Mouse (Mus musculus) spleen, adult 18-20 months (tissue): ENCODE results near the gene Spata25.
"Not testable (repeated sequence)": the region's sequence is repeated elsewhere in the genome, so short reads cannot be mapped to it uniquely, and the experiment has no call there.

Experiments
- DNase-seq, 2 experiments: peaks; one replicate each; pipeline ENCODE4 v3.0.0; 2022; ENCODE audit warnings: mixed read lengths in 2 of 2

Gene Spata25

DNA sequence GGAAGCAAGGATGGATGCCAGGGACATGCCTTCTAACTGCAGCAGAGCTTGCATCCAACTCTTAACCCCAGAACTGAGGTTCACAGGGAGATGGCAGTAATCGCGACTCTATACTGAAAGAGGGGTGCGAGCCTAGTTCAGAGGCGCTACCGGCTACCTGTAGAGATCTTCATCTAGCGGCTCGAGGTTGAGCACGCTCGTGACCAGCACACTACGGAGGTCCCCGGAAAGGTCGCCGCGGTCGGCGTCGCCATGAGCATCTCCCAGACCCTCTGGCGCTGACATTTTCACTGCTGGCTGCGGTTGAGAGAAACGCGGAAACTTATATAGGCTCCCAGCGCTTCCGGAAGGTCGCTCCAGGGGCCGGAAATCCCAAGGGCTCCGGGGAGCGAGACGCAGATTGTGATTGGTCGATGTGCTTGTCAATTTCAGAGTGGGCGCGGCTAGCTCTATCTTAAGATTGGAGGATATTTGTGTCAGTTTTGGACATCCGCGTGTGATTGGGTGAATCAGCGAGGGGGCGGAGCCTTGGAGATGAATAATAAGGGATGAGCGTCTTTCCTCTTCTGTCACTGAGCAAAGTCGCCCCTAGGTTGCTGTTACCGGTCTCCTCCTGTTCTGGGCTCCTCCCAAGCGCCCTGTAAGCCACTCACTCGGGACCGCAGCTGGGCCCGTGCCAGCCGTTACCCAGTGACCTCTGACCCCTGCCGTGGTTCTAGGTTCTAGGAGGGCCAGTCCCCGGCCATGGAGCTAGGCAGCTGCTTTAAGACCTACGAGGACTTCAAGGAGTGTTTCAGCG lies 23.6 kb downstream of the Spata25 start, which contains the start of the genes Acot8 and Zswim3:
TSS of gene Acot8 (minus strand) at position 350 of the 799 bp plus-strand sequence.
TSS of gene Zswim3 (plus strand) at position 566 of the 799 bp plus-strand sequence.
- DNase-seq, result peak; percentile 95 to 98

DNA sequence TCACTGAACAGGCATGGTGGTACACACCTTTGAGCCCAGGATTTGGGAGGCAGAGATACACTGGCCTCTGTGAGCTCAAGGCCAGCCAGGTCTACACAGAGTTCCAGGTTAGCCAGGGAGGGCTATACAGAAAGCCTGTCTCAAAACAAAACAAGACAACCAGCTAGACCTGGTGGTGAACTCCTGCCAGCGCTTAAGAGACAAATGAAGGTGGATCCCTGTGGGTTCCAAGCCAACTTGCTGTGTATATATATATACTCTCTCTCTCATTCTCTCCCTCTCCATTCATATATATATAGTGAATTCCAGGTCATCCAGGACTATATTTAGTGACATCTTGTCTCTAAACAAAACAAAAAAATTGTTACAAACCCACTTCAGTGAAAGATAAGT lies 24.4 kb downstream of the Spata25 start:
- no peak for DNase-seq

DNA sequence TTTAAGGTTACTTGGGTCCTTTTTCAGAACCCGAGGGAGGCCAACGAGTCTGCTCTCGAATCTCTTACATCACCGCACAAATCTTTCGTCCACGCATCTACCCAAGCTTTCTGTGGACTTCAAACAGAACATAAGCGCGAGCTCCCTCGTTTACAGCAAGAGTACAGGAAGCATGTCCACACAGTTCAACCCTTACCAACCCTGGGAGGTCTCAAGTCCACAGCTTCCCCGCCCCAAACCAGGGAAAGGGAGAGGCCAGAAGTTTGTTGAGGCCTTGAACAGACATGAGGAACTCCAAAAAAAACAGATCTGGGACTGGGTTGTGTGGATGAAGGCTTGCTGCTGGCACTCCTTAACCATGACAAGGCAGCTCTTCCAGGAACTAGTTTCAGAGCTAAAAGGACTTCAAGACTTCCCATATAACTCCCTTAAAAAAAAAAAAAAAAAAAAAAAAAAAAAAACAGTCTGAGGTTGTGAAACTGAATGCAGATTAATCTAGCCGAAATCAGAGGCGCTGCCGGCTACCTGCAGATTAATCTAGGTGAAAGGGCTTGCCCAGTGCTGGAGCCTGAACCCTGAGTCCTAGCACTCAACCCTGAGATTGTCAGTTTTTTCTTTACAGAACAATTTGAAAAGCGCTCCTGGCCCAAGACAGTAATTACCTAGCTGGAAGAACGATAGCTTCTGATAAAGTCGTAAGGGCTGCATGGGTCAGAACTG lies 25.0 kb downstream of the Spata25 start:
- no peak for DNase-seq

DNA sequence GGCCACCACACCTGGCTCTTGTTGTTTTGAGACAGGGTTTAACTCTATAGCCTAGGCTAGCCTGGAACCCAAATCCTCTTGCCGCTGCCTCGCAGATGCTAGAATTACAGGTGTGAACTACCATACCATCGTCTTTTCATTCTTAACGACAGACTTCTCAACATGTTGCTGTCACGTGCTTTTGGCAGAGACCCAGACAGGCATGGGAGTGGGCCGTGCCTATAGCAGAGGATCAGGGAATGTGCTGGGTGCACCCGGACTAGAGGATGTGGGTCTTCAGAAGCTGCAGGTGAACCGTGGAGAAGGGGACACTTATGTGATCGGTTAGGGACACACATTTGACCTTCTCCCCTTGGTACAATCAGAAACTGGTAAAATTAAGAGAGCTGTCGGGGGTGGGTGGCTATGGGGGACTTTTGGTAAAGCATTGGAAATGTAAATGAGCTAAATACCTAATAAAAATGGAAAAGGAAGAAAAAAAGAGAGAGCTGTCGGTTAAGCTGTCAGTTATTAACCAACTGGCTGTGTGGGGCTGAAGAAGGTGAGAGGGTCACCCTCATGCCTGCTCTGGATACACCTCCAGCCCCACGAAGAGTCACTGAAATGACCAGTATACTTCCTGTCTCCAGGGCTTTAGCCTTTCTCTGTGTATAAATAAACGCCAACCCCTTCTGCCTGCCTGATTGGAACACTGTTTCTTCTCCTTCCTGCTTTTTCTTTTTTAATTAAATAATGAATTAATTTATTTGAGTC lies 27.9 kb downstream of the Spata25 start:
- no peak for DNase-seq

DNA sequence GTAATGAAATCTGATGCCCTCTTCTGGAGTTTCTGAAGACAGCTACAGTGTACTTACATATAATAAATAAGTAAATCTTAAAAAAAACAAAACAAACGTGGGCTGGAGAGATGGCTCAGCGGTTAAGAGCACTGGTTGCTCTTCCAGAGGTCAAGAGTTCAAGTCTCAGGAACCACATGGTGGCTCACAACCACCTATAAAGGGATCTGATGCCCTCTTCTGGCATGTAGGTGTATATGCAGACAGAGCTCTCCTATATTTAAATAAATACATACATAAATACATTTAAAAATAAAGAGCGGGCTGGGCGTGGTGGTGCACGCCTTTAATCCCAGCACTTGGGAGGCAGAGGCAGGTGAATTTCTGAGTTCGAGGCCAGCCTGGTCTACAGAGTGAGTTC lies 29.8 kb downstream of the Spata25 start:
- not testable (repeated sequence) for DNase-seq

DNA sequence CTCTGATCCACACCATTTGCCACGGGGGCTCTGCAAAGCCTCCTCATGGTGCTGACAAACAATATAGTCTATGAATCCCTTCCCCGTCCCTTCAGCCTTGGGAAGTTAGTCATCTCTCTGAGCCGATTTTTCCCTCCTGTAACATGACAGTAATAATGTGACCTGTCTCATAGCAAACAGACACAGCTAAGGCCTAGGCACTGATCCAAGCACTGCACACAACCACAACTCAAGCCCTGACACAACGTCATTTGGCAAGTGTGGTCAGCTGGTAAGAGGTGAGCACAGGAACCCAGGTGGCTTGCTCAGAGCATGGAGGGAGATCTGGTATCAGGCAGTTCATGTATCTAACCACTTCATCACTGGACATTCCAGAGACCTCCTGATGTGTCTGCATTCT lies 32.5 kb downstream of the Spata25 start:
- DNase-seq, result no peak

DNA sequence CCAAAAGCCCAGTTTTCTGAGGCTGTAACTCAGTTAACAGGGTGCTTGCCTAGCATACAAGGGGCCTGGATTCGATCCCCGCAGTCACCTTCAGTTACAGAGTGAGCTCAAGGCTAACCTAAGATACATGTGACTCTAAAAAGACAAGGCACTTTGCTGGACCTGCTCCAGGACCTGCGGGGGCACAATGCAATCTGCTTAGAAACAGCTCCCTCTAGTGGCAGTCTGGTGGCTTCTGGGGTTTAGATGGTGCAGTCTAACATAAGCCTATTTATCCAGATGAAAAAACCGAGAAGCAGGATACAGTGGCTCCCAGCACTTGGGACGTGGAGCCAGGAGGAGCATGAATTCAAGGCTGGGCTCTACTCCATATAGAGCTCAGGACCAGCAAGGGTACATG lies 34.0 kb downstream of the Spata25 start:
- DNase-seq, result peak; percentile 39 to 62

DNA sequence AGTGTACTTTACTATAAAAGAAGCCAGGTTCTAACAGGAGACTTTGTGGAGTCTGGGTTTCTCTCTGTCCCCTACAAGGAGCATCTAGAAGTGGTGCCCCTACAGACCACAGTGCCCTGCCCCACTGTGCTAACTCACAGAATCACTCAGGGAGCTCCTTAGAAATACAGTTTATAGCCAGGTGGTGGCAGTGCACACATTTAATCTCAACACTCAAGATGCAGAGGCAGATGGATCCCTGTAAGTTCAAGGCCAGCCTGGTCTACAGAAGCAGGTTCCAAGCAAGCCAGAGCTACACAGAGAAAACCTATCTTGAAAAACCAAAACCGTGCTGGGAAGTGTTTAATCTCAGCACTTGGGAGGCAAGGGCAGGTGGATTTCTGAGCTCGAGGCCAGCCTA lies 34.6 kb downstream of the Spata25 start:
- DNase-seq, result no peak

DNA sequence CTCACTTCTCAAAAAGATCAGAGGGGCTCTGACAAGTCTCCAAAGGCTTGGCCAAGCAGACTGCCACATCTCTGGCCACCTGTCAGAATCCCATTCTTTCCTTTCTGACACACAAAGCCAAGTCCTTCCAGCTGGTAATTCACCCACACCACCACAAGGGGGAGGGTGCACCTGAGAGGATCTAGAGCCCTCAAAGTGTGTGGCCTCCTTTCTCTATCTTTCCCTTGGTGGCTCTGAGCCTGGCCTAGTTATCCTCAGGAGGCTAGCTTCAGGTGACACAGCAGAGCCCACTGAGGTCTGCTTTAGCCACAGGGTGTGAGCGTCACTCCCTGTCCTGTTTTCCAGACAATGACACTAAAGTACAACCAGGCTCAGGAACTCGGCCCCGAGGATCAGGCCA lies 35.1 kb downstream of the Spata25 start:
- DNase-seq, result peak; percentile 28 to 63

DNA sequence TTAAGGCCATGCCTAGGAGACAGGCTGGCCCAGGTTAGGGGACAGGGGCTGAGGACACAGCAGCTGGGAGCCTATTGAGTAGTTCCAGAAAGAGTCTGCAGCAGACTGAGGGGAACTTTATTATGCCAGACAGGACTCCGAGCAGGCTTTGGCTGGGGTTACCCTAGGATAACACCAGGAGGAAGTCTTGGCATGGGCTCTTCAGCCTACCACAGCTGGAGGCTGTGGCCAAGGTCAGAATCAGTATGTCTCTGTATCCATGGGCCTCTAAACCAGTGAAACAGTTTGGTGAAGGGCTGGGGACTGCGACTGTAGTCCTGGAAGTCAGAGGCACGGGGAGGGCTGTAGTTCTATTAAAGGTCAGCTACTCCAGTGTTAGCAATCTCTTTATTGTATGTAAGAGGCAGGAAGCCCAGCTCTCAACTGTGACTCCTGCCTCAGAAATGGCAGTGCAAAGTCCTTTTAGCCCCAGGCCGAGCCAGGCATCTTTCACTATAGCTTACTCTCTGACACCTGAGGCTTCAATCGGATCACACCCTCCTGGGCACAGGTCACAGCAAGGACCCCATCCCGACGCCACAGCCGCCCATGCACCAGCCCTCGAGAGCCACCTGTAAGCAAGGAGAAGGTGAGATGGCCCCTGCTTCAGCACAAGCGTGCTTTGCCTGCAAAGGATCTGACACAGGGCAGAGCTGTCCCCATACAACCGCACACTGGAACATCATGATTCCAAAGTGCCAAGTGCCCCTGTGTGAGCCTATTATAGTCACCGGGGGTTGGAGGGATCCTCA lies 35.7 kb downstream of the Spata25 start:
- DNase-seq, result no peak

DNA sequence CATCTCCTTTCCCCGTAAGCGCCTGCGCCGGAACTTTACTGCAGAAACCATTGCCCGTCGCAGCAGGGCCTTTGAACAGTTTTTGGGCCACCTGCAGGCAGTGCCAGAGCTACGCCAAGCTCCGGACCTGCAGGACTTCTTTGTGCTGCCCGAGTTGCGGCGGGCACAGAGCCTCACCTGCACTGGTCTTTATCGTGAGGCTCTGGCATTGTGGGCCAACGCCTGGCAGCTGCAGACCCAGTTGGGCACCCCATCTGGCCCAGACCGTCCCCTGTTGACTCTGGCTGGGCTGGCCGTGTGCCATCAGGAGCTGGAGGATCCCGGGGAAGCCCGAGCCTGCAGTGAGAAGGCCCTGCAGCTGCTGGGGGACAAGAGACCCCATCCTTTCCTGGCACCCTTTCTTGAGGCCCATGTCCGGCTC lies 36.5 kb downstream of the Spata25 start:
- no peak for DNase-seq

DNA sequence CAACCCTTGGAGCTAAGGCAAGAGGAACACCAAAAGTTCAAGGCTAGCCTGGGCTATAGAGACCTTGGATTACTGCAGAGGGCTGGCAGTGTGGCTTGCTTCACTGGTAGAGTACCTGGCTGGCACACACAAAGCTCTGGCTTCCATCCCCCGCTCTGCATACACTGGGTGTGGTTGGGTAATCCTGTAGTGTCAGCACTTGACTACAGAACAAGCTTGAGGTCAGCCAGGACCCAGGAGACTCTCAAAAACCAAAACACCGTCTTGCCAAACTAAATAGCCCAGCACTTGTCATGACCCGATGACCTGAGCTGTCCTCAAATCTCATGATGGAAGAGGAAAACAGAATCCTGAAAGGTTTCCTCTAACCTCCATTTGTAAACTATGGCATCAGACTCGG lies 37.9 kb downstream of the Spata25 start:
- DNase-seq, result no peak

DNA sequence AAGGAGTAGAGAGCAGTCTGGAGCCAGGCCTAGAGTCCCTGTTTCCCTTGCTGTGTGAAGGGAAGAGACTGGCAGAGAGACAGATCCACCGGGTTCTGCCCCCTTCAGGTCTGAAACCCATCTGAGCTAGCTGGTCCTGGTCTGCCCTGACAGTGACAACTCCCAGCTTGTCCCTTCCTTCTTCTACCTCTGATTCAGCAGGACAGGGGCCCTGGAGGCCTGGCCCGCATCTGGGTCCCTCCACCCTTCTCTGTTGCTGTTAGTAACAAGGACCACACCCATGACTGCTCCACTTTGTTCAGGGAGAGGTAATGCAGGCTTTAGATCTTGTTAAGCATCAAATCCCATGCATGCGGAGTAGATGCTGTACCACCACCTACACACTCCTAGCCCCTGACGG lies 39.9 kb downstream of the Spata25 start:
- DNase-seq, result no peak

DNA sequence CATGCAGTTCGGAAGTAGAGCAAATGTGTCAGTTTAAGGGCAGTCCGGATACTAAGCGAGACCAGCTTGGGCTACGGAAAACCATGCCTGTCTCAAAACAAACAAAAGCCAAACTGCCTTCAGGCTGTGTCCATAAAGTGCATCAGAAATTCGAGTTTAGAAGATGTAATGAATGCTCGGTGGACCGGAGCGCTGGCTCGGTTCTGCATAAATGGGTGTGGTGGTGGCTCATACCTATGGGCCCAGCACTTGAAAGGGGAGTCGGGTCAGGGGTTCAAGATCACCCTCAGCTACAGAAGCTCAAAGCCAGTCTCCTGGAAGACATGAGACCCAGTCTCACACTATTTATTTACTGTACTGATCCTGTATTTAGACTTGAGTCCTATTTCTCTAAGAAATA lies 40.6 kb downstream of the Spata25 start:
- DNase-seq, result no peak

DNA sequence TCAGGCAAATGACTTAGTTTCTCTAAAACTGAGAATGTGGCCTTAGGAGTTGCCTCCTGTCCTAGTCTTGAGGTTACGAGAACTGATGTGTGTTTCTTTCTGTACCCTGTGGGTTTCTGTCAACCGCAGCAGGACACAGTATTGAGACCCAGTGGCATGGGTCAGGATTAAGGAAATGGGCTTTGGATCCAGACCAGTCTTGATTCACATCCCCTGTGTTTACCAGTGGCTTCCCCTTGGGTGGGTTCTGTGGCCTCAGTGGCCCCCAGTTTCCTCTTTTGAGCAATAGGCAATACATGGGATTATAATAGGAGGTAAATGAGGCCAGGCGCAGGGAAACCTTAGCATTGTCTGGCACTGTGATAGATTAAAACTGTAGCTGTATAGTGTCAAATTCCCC lies 41.3 kb downstream of the Spata25 start:
- DNase-seq, result no peak

DNA sequence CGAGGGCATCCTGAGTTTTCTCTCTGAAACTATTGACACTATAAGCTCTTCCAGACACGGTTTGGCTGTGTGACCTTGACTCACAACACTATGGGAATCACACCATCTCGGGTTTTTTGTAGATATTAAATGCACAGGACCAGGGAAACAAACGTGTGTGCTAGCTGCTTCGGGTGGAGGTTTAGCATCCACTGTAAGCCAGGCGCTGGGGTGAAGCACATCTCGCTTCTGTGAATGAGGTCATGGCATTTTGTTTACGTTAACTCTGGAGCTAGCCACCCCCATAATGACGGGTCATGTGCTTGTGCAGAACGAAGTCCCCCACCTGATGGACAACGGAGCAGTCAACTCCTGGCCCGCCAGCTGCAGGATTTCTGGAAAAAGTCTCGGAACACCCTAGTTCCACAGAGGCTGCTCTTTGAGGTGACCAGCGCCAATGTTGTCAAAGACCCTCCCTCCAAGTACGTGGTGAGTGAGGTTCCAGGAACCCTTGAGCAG lies 41.9 kb downstream of the Spata25 start:
- no peak for DNase-seq

DNA sequence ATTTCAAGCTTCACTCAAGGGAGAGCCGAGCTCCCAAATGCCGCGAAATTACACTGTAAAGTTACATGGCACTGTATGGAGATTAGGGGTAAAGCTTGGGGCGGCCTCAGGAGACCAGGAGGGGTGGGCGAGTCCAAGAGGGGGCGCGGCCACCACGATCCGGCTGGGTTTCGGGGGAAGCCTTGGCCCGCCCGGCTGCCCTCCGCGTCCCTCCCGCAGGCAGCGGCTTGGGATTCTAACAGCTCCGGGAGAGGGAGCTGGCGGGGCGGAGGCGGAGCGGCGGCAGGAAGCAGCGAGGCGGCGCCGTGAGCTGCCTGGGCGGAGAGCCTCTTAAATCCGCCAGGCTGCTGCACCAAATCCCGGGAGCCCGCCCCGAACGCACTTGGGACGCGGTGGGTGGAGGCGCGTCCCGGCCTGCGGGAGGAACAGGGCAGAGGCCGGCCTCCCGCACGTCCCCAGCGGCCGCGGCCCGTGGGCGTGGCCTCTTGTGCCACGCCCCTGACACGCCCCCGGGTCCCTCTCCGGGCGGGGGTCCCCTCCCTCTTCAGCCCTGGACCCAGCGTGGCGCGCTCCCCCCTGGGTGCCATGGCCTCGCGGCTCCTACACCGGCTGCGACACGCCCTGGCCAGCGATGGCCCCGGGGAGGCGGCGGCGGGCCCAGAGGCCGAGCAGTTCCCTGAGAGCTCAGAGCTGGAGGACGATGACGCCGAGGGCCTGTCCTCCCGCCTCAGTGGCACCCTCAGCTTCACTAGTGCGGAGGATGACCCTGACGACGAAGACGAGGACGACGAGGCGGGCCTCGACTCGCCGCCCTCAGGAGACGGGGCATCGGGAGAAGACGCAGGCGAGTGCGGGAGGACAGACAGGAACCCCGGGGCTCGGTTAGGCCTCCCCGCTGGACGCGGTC lies 42.6 kb downstream of the Spata25 start, which contains the start of gene Snx21:
TSS of gene Snx21 (plus strand) at position 343 of the 907 bp plus-strand sequence.
- peak; percentile 62 to 68 for DNase-seq

DNA sequence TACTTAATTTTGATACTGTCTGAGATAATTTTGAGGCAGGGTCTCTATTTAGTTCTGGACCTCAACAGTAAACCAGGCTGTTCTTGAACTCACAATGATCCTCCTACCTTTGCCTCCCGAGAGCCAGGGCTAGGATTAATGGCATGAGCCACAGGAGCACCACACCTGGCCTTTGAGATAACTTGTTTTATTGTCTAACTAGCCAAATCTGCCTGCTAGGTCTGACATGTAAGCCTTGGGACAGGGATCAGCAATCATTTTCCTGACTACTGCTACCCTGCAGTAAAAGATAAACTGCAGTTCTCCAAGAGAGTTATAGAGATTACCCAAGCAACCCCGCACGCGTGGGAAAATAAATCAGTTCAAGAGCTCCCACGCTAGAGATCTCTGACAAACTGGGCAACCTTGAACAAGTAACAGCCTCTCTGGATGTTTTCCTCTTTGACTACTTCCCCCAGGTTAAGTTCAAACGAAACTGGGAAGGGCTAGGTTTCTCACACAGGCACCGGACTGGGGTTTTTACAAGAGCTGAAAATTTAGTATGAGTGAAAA lies 43.4 kb downstream of the Spata25 start:
- DNase-seq, result no peak

DNA sequence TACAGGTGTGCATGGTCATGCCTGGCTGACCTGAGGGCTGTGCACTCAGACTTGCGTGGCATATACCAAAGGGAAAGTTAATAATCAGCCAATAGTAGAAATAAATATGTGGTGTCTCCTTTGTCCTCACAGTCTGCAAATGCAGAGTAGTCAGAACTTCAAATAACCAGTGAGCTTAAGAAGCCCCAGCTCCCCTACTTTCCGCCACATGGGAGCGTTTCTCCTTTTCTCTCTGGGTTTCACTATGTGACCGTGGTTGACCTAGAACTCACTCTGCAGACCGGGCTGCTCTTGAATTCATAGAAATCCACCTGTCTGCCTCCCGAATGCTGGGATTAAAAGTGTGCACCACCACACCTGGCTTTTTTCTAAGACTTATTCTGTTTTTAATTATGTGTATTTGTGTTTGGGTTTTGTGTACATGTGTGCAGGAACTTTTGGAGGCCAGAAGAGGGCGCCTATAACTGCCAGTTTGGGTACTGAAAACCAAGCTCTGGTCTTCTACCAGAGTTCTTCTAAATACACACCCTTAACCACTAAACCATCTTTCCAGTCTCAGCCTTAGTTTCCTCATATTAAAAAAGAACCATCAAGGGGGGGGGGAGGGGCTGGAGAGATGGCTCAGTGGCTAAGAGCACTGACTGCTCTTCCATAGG lies 44.3 kb downstream of the Spata25 start:
- DNase-seq, result no peak

DNA sequence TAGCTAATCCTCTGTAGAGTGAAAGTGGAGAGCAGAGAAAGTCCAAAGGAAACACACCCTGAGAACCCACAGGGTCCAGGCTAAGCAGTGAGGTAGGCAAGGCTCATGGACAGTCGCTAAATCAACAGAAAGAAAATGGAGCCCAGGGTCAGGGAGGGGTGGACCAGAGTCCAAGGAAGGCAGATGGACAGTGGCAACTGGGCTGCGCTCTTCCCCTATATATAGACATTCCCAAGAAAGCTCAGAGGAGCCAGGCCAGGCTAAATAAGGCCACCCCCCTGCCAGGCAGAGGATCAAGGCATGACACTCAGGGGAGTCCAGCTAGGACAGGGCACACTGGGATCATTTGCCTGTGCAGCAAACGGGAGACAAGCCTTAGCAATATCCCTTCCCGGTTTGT lies 46.5 kb downstream of the Spata25 start:
- no peak for DNase-seq
